Mouse (Mus musculus): Measurements from ENCODE around the gene Tln2. TPM values are rescaled to one million over a fixed set of nuclear protein-coding genes. Genes with fewer than 3 reads are reported as not detected.

The Tln2 gene
- polyA plus RNA-seq, 1 experiment: 14.0 TPM

DNA sequence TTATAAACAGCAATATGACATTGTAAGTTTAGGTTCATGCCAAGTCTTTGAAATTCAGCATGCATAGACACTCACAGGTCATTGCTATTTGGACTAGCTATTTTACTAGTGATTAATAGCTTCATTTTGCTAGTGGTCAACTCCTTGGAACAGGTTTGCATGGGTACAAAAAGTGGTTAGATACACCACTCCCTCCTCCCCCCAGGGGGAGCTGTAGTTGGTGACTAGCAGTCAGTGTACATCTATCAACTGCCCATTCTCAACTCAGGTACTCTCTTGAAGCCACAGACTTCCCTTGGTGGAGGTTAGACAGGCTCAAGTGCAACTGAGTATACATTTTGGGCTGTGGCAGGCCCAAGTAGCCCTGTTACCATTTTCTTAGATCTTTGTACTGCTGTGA, 256.5 kb downstream of the Tln2 start:
- H3K27me3 ChIP-seq (ENCODE audit: control insufficient read depth, insufficient read depth, insufficient read length): no peaks in the 10 kb centered on the region
- TF ChIP-seq USF1 (IDR thresholded peaks at IDR 0.05; ENCODE audit: low read depth): no peak
- no peak for TF ChIP-seq CTCF (IDR thresholded peaks at IDR 0.05; ENCODE audit: control insufficient read depth, insufficient read depth, insufficient read length)
- TF ChIP-seq MYOG (IDR thresholded peaks at IDR 0.05; ENCODE audit: control insufficient read depth, extremely low read depth, insufficient read length): no peak
- no peak for TF ChIP-seq MAX (IDR thresholded peaks at IDR 0.05)
- no peak for TF ChIP-seq CEBPB (IDR thresholded peaks at IDR 0.05; ENCODE audit: low read depth)
- no peak for TF ChIP-seq MYOD1 (IDR thresholded peaks at IDR 0.05; ENCODE audit: control insufficient read depth, insufficient read length, low read depth)
- TF ChIP-seq FOSL1 (IDR thresholded peaks at IDR 0.05; ENCODE audit: insufficient read depth, low read length, poor library complexity, severe bottlenecking): no peak
- no peak overlapping the region for H3K4me3 ChIP-seq (ENCODE audit: insufficient read depth, poor library complexity, severe bottlenecking)
- no peaks in the 10 kb centered on the region for H3K79me3 ChIP-seq (ENCODE audit: low read depth)
- H3K79me2 ChIP-seq (ENCODE audit: control insufficient read depth, insufficient read depth): no peaks in the 10 kb centered on the region
- H3K36me3 ChIP-seq (ENCODE audit: control insufficient read depth, insufficient read depth): no peaks in the 10 kb centered on the region
- H3ac ChIP-seq (ENCODE audit: control insufficient read depth, insufficient read length, low read depth): no peak overlapping the region

DNA sequence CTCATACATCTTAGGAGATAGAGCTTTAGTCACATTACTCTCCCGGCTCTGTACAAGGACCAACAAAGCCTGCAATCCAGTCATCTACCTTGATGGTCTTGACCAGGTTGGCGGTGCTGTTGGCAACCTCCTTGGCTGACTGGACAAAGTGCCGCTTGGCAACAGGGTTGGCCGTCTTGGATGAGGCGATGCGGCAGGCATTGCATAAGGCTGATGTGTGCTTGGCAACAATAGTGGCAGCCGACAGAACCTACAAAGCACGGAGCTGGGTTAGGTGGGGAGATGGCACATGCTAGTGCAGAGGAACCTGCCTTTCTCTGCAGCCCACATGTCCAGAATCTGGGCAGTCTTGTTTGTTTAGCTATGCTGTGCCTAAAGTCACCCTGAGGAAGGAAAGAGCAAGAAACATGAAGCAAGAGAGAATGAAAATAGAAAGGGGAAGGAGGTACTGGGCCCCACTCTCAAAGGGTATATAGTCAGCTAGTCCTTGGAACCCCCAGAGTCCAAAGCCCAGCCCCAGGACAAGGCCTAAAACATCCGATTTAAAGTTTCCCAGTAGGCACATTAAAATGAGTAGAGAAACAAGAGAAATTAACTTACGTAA, 257.0 kb downstream of the Tln2 start:
- H3K79me3 ChIP-seq (ENCODE audit: low read depth): no peaks in the 10 kb centered on the region
- H3K79me2 ChIP-seq (ENCODE audit: control insufficient read depth, insufficient read depth): no peaks in the 10 kb centered on the region
- no peaks in the 10 kb centered on the region for H3K27me3 ChIP-seq (ENCODE audit: control insufficient read depth, insufficient read depth, insufficient read length)
- no peak overlapping the region for H3K4me3 ChIP-seq (ENCODE audit: insufficient read depth, poor library complexity, severe bottlenecking)
- no peaks in the 10 kb centered on the region for H3K36me3 ChIP-seq (ENCODE audit: control insufficient read depth, insufficient read depth)
- no peak overlapping the region for H3ac ChIP-seq (ENCODE audit: control insufficient read depth, insufficient read length, low read depth)
- no peak for TF ChIP-seq CTCF (IDR thresholded peaks at IDR 0.05; ENCODE audit: control insufficient read depth, insufficient read depth, insufficient read length)
- TF ChIP-seq MAX (IDR thresholded peaks at IDR 0.05): no peak
- no peak for TF ChIP-seq MYOD1 (IDR thresholded peaks at IDR 0.05; ENCODE audit: control insufficient read depth, insufficient read length, low read depth)
- TF ChIP-seq CEBPB (IDR thresholded peaks at IDR 0.05; ENCODE audit: low read depth): no peak
- TF ChIP-seq FOSL1 (IDR thresholded peaks at IDR 0.05; ENCODE audit: insufficient read depth, low read length, poor library complexity, severe bottlenecking): no peak
- no peak for TF ChIP-seq USF1 (IDR thresholded peaks at IDR 0.05; ENCODE audit: low read depth)
- TF ChIP-seq MYOG (IDR thresholded peaks at IDR 0.05; ENCODE audit: control insufficient read depth, extremely low read depth, insufficient read length): no peak

DNA sequence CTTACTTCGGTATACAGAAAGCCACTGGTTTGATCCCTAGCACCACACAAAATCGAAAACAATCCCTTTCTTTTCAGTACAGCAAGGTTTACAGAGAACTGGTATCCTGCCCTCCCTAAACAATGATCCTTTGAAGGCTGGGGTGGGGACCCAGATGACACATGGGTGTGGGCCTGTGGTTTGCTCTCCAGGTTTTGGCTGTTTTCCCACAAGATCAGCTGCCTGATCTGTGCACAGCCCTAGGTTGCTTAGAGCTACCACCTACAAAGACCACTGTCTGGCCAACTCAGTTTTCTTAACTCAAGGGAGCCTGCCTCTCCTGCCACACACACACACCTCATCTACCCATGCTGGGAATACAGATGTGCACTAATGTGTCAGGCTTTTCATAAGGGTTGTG, 257.9 kb downstream of the Tln2 start:
- no peak overlapping the region for H3K4me3 ChIP-seq (ENCODE audit: insufficient read depth, poor library complexity, severe bottlenecking)
- H3K36me3 ChIP-seq (ENCODE audit: control insufficient read depth, insufficient read depth): no peaks in the 10 kb centered on the region
- H3K79me3 ChIP-seq (ENCODE audit: low read depth): no peaks in the 10 kb centered on the region
- no peaks in the 10 kb centered on the region for H3K27me3 ChIP-seq (ENCODE audit: control insufficient read depth, insufficient read depth, insufficient read length)
- no peaks in the 10 kb centered on the region for H3K79me2 ChIP-seq (ENCODE audit: control insufficient read depth, insufficient read depth)
- no peak overlapping the region for H3ac ChIP-seq (ENCODE audit: control insufficient read depth, insufficient read length, low read depth)
- TF ChIP-seq CEBPB (IDR thresholded peaks at IDR 0.05; ENCODE audit: low read depth) (no peak), MYOD1 (IDR thresholded peaks at IDR 0.05; ENCODE audit: control insufficient read depth, insufficient read length, low read depth) (no peak), FOSL1 (IDR thresholded peaks at IDR 0.05; ENCODE audit: insufficient read depth, low read length, poor library complexity, severe bottlenecking) (no peak), USF1 (IDR thresholded peaks at IDR 0.05; ENCODE audit: low read depth) (no peak), CTCF (IDR thresholded peaks at IDR 0.05; ENCODE audit: control insufficient read depth, insufficient read depth, insufficient read length) (no peak), MYOG (IDR thresholded peaks at IDR 0.05; ENCODE audit: control insufficient read depth, extremely low read depth, insufficient read length) (no peak), MAX (IDR thresholded peaks at IDR 0.05) (no peak)

DNA sequence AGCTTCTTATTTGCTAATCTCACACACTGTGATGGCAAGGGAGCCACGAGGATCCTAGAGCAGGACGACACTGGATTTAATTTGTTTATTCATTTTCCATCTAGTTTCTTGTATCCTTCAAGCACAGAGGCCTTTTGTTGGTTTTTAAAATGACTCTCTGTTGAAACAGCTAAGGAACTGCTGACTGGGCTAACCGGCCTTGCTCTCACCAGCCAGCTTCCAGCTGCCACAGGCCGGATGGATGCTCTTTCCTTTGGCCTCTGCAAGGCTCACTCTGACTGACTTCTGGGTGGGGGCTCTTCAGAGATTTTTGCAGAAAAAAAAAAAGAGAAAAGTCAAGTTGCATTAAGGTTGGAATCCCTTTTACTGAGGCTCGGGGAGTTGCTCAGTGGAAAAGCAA, 258.7 kb downstream of the Tln2 start:
- H3K79me3 ChIP-seq (ENCODE audit: low read depth): no peaks in the 10 kb centered on the region
- H3K79me2 ChIP-seq (ENCODE audit: control insufficient read depth, insufficient read depth): no peaks in the 10 kb centered on the region
- H3K36me3 ChIP-seq (ENCODE audit: control insufficient read depth, insufficient read depth): no peaks in the 10 kb centered on the region
- no peak overlapping the region for H3K4me3 ChIP-seq (ENCODE audit: insufficient read depth, poor library complexity, severe bottlenecking)
- no peaks in the 10 kb centered on the region for H3K27me3 ChIP-seq (ENCODE audit: control insufficient read depth, insufficient read depth, insufficient read length)
- TF ChIP-seq FOSL1 (IDR thresholded peaks at IDR 0.05; ENCODE audit: insufficient read depth, low read length, poor library complexity, severe bottlenecking) (no peak), CTCF (IDR thresholded peaks at IDR 0.05; ENCODE audit: control insufficient read depth, insufficient read depth, insufficient read length) (no peak), MYOD1 (IDR thresholded peaks at IDR 0.05; ENCODE audit: control insufficient read depth, insufficient read length, low read depth) (no peak), MAX (IDR thresholded peaks at IDR 0.05) (no peak), USF1 (IDR thresholded peaks at IDR 0.05; ENCODE audit: low read depth) (no peak), CEBPB (IDR thresholded peaks at IDR 0.05; ENCODE audit: low read depth) (no peak), MYOG (IDR thresholded peaks at IDR 0.05; ENCODE audit: control insufficient read depth, extremely low read depth, insufficient read length) (no peak)
- H3ac ChIP-seq (ENCODE audit: control insufficient read depth, insufficient read length, low read depth): no peak overlapping the region

DNA sequence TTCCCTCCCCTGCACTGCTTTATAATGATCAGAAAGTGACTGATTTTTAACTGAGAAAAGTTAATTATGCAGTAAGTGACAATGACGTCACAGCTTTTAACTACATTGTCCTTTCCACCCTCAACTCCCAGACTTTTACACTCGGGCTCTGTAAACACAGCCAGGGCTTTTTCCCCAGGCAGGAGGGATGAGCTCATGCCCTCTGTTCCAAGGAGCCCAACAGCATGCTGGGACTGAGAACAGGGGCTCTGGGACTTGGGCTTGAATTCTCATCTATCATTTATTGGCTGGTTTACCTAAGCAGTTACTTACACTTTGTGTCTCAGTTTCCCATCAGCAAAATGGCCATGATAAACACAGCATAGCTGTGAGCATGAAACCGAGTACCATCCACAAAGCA, 259.2 kb downstream of the Tln2 start:
- H3ac ChIP-seq (ENCODE audit: control insufficient read depth, insufficient read length, low read depth): no peak overlapping the region
- no peaks in the 10 kb centered on the region for H3K79me2 ChIP-seq (ENCODE audit: control insufficient read depth, insufficient read depth)
- H3K36me3 ChIP-seq (ENCODE audit: control insufficient read depth, insufficient read depth): no peaks in the 10 kb centered on the region
- no peaks in the 10 kb centered on the region for H3K79me3 ChIP-seq (ENCODE audit: low read depth)
- H3K27me3 ChIP-seq (ENCODE audit: control insufficient read depth, insufficient read depth, insufficient read length): no peaks in the 10 kb centered on the region
- H3K4me3 ChIP-seq (ENCODE audit: insufficient read depth, poor library complexity, severe bottlenecking): no peak overlapping the region
- TF ChIP-seq MYOG (IDR thresholded peaks at IDR 0.05; ENCODE audit: control insufficient read depth, extremely low read depth, insufficient read length) (no peak), MYOD1 (IDR thresholded peaks at IDR 0.05; ENCODE audit: control insufficient read depth, insufficient read length, low read depth) (no peak), CTCF (IDR thresholded peaks at IDR 0.05; ENCODE audit: control insufficient read depth, insufficient read depth, insufficient read length) (no peak), USF1 (IDR thresholded peaks at IDR 0.05; ENCODE audit: low read depth) (no peak), CEBPB (IDR thresholded peaks at IDR 0.05; ENCODE audit: low read depth) (no peak), MAX (IDR thresholded peaks at IDR 0.05) (no peak), FOSL1 (IDR thresholded peaks at IDR 0.05; ENCODE audit: insufficient read depth, low read length, poor library complexity, severe bottlenecking) (no peak)

All from C2C12 (cell line).